Mouse (Mus musculus) gastrocnemius, postnatal 25 days (tissue): Measurements from ENCODE around the gene Aknad1. TPM values are rescaled to one million over a fixed set of nuclear protein-coding genes. Genes with fewer than 3 reads are reported as not detected.

Experiments used
- DNase-seq: peaks from one replicate; pipeline ENCODE4 v3.0.0; 2022
- total RNA-seq, 2 experiments: library from RNA; stranded (reverse); gene quantifications; 1 replicate in 1 of 2; 2 replicates in 1 of 2; pipeline ENCODE4 v1.2.3; 2021

Gene Aknad1
- total RNA-seq, 2 experiments from 2014 or later, result 0.19 to 0.20 TPM

DNA sequence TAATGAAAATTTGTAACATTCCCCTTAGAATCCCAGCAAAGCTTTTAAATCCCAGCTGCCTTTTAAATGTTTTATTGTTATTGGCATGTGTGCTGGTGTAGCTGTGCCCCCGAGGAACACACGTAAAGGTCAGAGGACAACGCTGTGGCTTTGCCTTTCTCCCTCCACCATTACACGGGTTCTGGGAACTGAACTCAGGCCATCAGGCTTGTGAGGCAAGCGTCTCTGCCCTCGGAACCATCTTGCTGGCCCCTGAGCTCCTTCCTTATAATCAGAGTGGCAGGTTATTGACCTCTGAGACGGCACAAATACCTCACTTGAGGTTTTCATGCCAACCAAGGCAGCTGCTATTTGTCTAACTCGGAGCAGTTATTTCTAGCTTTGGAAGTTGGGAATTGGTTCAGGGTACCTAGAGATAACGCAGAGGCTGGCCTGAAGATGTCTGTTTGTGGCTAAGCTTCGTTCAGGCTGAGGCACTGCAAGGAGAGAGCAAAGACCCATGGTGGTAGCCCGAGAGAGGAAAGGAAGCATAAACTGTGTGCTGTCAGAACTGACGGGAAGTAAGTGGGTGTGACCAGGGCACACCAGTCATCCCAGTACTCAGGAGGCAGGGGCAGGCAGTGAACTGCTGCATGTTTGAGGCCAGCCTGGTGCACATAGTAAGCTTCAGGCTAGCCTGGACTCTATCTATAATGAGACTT lies 48.4 kb downstream of the Aknad1 start:
- DNase-seq, result no peak

DNA sequence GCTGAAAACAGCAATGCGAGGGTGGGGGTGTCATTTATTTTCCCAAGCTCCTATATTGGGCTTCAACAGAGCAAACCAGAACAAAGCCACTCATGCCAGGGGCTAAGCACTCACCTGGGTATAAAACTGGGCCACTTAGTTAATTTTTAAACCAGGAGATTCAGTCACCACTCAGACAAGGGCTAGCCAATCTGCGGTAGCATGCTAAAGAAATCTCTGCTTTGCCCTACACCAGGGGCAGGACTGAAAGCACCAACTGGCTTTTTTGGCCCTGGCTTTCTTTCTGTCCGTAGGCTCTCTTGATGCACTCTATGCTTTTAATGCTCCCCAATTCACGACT lies 49.0 kb downstream of the Aknad1 start:
- no peak for DNase-seq

DNA sequence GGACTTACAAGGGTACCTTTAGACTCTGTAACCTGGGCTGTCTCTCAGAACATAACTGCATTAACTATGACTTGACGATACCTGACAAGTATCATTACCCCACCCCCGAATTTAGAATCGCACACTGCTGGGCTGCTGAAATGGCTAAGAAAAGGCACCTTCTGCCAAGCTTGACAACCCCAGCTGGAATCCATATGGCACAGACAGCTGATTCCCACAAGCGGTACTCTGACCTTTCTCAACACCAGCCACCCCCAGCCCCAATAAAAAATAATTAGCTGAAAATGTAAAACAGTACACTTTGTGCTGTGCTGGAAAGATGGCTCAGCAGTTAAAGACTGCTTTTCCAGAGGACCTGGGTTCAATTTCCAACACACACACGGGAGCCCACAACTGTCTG lies 49.8 kb downstream of the Aknad1 start:
- no peak for DNase-seq

DNA sequence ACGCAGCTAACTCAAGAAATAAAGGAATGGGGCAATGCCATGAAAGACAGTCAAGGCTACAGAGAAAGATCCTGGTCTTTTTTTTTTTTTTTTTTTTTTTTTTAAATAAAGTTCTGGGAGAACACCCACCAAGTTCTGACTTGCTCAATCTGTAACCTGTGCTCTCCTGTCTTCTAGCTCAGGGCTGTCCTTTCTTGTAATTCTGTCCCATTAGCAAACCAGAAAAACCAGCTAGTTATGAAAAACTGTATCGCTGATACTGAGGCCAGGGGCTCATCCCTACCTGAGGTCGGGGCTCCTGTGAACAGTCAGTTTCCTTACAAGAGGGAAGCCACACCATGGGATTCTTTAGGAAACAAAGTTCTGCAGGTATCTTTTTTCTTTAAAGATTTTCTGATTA lies 51.0 kb downstream of the Aknad1 start:
- DNase-seq, result no peak

DNA sequence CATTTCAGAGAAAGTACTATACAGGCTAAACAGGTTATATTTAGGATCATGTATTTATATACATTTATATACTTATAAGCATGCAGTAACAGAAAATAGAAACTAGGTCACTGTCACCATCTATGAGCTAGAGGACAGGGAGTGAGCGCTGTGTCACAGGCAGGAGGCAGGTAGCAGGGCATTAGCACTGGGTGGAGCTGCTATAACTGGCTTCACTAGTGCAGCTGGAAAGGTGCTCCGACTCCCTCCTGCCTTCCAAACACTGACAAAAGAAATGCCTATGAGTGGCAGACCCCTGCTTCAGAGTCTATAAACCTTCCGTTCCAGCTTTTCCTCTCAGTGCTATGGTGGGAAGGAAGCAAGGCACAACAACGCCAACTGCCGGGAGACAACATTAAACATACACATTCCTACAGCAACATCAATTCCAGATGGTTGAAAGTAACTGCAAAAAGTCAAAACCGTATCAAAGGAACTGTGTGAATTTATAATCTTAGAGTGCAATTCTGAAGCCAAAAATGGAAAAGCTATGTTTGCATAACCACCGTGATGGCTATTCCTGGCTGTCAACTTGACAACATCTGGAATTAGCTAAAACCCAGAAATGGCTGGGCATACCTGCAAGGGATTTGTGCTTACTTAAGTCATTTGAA lies 51.7 kb downstream of the Aknad1 start:
- DNase-seq, result no peak

DNA sequence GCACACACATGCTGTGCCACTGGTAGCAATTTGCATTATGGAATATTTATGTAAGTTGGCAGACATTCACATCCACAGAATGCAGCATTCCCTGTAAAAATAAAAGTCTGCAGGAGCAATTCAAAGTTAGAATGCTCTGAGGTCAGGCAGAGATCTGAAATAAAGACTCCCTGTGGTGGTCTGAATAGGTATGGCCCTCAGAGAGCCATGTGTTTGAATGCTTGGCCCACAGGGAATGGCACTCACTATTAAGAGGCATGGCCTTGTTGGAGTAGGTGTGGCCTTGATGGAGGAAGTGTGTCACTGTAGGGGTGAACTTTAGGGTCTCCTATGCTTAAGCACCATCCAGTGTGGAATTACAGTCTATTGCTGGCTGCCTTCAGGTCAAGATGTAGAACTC lies 53.0 kb downstream of the Aknad1 start:
- DNase-seq, result no peak

DNA sequence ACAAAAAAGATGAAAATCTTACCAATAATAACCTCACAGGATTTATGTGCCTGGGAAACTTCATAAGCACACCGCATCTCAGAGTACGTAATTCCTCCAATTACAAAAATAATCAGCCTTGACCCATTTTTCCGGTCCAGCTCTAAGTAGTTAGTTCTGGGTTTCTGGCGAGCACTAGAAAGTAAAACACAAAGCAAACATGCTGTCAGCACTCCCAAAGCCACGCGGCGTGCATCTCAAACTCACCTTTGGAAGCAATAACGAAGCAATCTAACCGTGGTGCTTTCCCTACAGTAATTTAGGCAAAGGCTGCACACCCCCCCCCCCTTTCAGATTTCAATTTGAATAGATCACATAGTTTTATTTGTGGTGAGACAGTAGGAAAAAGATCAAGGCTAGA lies 55.3 kb downstream of the Aknad1 start:
- DNase-seq, result no peak

DNA sequence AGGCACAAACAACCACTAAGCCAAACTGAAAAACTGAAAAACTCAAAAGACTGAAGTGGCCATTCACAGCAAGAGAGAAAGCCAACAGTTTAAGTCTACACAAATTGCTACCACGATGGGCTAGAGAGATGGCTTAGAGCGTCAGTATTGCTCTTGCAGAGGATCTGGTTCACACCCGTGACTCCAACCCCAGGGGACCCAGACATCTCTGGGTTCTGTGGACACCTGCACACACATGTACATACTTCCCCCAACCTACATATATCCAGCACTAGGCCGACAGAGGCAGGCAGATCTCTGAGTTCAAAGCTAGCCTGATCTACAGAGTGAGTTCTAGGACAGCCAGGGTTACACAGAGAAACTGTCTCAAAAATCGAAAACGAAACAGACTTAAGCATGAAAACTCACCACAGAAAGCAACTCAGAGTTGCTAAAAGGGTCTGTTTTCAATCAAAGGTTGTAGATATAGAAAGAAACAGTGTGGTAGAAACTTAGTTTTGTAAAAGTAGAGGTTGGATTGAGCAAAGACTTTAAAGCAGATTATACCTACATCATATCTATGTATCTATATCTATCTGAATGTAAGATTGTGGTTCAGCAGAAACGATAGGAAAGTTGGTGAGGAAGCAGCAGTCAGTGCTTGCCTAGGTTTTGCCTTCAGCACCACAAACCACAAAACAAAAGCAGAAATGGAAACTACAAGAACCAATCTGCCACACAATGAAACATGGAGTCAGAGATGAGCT lies 56.3 kb downstream of the Aknad1 start:
- DNase-seq, result no peak

DNA sequence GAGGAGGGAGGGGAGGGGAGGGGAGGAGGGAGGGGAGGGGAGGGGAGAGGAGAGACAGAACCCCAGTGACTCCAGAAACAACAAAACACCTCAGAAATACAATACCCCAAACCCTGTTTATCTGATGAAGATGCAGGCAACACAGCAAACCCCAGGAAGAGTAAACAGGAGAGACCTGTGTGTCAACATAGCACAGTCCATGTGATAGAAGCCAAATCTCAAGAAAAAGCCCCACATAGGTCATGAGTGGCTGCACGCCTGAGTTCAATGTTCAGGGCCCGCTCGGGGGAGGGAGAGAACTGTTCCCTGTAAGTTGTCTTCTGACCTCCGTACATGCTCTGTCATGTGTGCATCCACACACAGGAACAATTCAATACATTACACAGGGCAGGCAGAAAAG lies 56.9 kb downstream of the Aknad1 start:
- no peak for DNase-seq

DNA sequence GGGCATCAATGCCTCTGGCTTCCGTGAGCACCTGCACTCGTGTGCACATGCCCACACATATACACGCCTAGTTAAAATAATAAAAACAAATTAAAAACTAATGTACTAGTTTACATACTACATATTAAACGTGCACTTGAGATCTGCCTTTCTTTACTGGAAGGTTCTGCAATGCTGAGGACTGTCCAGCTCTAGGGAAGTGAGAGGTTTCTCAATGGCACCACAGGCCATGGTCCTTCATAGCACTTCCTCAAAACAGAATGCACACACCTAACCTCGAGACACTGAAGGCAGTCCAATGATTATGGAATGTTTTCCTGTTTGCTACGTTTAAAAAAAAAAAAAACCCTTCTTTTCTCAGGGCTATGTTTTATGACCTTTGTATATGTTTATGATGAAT lies 58.3 kb downstream of the Aknad1 start:
- no peak for DNase-seq

DNA sequence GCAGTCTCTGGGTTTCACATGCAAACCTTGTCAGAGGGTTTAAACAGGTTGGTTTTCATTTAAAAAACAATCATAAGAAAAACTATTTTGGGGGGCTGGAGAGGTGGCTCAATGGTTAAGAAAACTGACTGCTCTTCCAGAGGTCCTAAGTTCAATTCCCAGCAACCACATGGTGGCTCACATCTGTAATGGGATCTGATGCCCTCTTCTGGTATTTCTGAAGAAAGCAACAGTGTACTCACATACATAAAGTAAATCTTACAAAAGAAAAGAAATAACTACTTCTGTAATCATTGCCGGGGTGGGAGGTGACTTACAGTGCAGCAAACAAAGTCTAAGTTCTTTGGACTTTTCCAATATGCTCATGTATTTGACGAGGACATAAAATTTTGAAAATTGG lies 58.9 kb downstream of the Aknad1 start:
- no peak for DNase-seq

DNA sequence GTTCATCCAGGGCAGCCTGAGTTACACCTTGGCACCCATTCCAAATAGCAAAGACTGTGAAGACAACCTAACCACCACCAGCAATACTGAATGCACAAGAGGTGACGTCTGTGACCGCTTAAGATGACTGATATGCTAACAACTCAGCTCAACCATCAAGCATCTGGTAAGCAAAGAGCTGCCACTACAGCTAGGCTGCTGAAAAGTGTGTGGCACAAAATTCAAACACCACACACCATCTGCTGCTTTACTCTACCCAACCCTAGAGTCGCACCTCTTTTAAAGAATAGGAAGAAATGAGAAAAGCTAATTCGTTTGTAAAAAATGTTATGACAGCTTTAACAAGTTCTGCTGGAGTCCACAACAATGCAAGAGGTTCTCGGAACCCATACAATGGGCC lies 66.2 kb downstream of the Aknad1 start:
- DNase-seq, result no peak

DNA sequence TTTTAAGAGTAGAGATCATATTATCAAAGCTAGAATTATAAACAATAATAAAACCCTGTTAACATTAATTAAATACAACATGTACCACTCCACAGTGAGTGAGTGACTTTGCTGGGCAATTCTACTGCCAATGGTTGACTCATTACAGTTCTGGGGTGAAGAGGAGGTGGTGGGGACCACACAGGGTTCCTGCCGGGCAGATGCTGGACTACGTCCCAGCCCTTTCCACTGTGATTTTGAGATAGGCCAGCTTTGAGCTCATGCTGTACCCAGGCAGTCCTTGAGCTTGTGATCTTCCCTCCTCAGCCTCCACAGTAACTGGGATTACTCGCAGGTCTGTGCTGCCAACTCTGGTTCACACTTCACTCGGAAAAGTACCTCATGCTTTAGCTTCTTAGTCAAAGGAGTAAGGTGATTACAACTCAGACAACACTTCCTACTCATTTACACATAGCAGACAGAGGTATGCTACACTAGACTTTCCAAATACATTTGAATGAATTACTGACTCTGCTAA lies 71.3 kb downstream of the Aknad1 start:
- DNase-seq, result no peak

DNA sequence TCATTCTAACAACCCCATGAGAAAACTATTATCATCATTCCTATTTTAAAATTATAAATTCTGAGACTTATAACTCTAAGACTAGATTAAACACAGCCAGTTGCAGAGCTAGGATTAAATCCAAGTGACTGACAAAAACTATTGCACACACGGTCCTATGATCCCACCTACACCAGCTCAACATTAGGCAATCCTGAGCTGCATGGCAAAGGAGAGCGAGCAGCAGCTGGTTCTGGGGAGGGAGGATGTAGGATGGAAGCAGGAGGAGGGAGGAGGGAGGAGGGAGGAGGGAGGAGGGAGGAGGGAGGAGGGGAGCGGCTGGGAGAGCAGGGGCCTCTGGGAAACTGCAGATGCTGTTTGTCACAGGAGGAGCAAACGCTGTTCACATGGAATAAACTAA lies 76.2 kb downstream of the Aknad1 start:
- no peak for DNase-seq

DNA sequence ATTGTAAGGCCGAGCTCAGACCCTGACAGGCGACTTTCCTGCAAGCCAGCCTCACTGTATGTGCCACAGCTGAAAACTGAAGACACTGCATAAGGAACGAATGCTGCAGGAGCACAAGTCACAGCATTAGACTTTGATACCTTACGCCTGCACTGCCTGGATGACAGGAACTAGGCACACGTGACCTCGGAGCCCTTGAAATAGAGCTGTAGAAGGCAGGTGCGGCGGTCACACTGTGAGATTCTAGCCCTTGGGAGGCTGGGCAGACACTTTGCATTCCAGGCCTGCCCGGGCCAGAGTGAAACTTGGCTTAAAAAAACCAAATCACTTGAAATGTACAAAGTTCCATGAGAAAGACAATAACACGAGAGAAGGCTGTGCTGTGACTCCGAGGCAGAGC lies 91.0 kb downstream of the Aknad1 start:
- DNase-seq, result peak; percentile 59

DNA sequence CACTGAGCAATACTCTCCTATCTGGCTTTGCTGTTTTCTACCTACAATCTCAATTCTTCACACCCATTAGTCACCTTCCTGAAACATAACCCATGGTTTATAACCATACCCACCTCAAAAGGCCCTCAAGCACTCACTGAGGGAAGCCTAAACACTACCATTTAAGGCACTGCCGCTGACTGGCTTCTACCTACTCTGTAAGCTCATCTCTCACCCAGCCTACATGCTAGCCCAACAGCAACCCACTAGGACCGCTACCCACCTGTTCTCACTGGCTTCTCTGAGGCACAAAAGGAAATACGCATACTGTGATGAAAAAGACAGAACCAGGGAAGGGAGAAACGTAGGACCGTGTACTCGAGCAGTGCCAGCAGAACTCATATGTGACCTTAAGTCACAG lies 92.3 kb downstream of the Aknad1 start:
- DNase-seq, result no peak

Other genes with a start within 250 kb of the Aknad1 start
- not detected for gene 1700013F07Rik, start 205.5 kb upstream of the Aknad1 start, total RNA-seq
- not detected for gene 5330417C22Rik, start 203.1 kb upstream of the Aknad1 start, total RNA-seq
- gene Tmem167b, start 177.2 kb upstream of the Aknad1 start, total RNA-seq, result 10 to 100 TPM; 13.0 to 15.1 TPM
- 10 to 100 TPM; 17.6 to 18.3 TPM for gene Taf13, start 168.0 kb upstream of the Aknad1 start, total RNA-seq
- gene Wdr47, start 148.4 kb upstream of the Aknad1 start, total RNA-seq, result 1 to 10 TPM; 3.0 to 6.4 TPM
- 10 to 100 TPM; 32.0 to 32.5 TPM for gene Clcc1, start 85.7 kb upstream of the Aknad1 start, total RNA-seq
- gene Gpsm2, start 17.3 kb upstream of the Aknad1 start, total RNA-seq, result 1 to 10 TPM; 4.4 to 4.7 TPM
- 10 to 100 TPM; 23.5 to 26.4 TPM for gene Stxbp3, start 100.9 kb downstream of the Aknad1 start, total RNA-seq
- gene Fndc7, start 150.3 kb downstream of the Aknad1 start, total RNA-seq, result not detected
- 10 to 100 TPM; 14.7 to 16.1 TPM for gene Prpf38b, start 172.1 kb downstream of the Aknad1 start, total RNA-seq
- not detected for gene Henmt1, start 200.2 kb downstream of the Aknad1 start, total RNA-seq
- gene Gm9857, start 200.8 kb downstream of the Aknad1 start, total RNA-seq, result not detected